Mouse (Mus musculus) intestine, embryonic 14.5 days (tissue): ENCODE data around the gene Trak2. TPM values are rescaled to one million over a fixed set of nuclear protein-coding genes. Genes with fewer than 3 reads are reported as not detected.

Experiments used
- ATAC-seq: fragments of 200-750 bp; cut with Nextera tagmentation; replicated peaks from 2 replicates; pipeline ENCODE4 v1.8.0; 2017; ENCODE audit warnings: low read depth, moderate number of reproducible peaks, moderate TSS enrichment, moderate library complexity; ENCODE audit not compliant: low FRiP score, low TSS enrichment
- DNase-seq: peaks from one replicate; pipeline ENCODE4 v3.0.0-alpha.2; 2018; ENCODE audit warnings: low spot score
- H3K27ac ChIP-seq: fragments of 300-500 bp; sonication (generic); 2 replicates; pipeline ENCODE4 v1.5.1; 2014; ENCODE audit warnings: low read depth, mild to moderate bottlenecking, control low read depth
- H3K27me3 ChIP-seq: fragments of 300-500 bp; sonication (generic); replicated peaks from 2 replicates; pipeline ENCODE4 v1.6.1; 2014; ENCODE audit warnings: low read length, control low read depth; ENCODE audit not compliant: control insufficient read depth, insufficient read depth
- H3K36me3 ChIP-seq: fragments of 300-500 bp; sonication (generic); 2 replicates; pipeline ENCODE4 v1.6.1; 2014; ENCODE audit warnings: low read length, control low read depth; ENCODE audit not compliant: control insufficient read depth, insufficient read depth
- H3K4me1 ChIP-seq: fragments of 300-500 bp; sonication (generic); replicated peaks from 2 replicates; pipeline ENCODE4 v1.6.1; 2014; ENCODE audit warnings: low read length, control low read depth, mixed read lengths; ENCODE audit not compliant: control insufficient read depth, insufficient read depth
- H3K4me2 ChIP-seq: fragments of 300-500 bp; sonication (generic); 2 replicates; pipeline ENCODE4 v1.6.1; 2014; ENCODE audit warnings: low read length
- H3K4me3 ChIP-seq: fragments of 300-500 bp; sonication (generic); 2 replicates; pipeline ENCODE4 v1.5.1; 2014; ENCODE audit warnings: low read depth, low read length, control low read depth, mixed read lengths
- H3K9ac ChIP-seq: fragments of 300-500 bp; sonication (generic); 2 replicates; pipeline ENCODE4 v1.6.1; 2014; ENCODE audit warnings: mild to moderate bottlenecking, low read length
- H3K9me3 ChIP-seq: fragments of 300-500 bp; sonication (generic); 2 replicates; pipeline ENCODE4 v1.6.1; 2016; ENCODE audit warnings: low read length, control low read depth; ENCODE audit not compliant: control insufficient read depth
- WGBS: fragments of 180-500 bp; shearing (Covaris S2); extraction: QIAGEN DNeasy Blood & Tissue Kit; methylation state at CpG from one replicate; pipeline ENCODE4 v1.1.7; 2014; 5-methylcytosine and 5-hydroxymethylcytosine counted together
- polyA plus RNA-seq: library from polyadenylated mRNA; unstranded; fragments of >200 nt; fragmentation: Nextera tagmentation; extraction: Ambion mirVana; gene quantifications from 2 replicates; pipeline ENCODE4 v1.2.1, GENCODE M21; 2014

Gene Trak2
- polyA plus RNA-seq = 12.0 and 13.9 TPM in 2 replicates

- peak within 1 kb of the TSS; percentile 65 for H3K4me3 ChIP-seq
- H3K4me1 ChIP-seq = peaks cover 19% of the 10 kb centered on the region
- DNase-seq (peak; percentile 94), ATAC-seq (peak; percentile 97)
- peak within 1 kb of the TSS; percentile 69 for H3K27ac ChIP-seq
- H3K36me3 ChIP-seq = peaks cover 6% of the 10 kb centered on the region; the same call in 1 of the 2 replicates
- WGBS = under 1% methylated on average over 69 of the region's 69 CpGs
- H3K9me3 ChIP-seq = no peaks in the 10 kb centered on the region
- H3K27me3 ChIP-seq = no peaks in the 10 kb centered on the region
- peak within 1 kb of the TSS; percentile 87 for H3K9ac ChIP-seq
- H3K4me2 ChIP-seq = peak within 1 kb of the TSS; percentile 80
These were observed at the start of gene Trak2, which contains the start of gene Stradb for GRCm38 (mm10) chr1:58973366-58974221. Trak2 (minus strand) TSS chr1:58973430. Stradb (plus strand) TSS chr1:58973522.

DNA sequence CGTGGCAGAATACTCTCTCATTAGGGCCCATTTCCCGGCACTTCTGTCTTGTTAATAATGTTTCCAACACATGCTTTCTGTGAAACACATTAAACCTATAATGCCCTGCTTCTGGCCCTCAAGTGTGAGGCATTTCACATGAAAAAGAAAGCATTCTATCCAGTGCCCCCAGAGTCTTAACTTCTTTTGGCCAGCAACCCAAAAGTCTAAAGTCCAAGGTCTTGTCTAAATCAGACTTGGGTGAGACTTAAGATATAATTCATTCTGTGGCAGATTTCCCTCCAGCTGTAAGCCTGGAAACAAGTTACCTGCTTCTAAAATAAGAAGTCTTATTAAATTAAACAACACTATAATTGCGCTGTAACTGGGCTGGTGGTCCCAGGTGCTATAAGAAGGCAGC lies 48.3 kb upstream of the Trak2 start:
- no peak for DNase-seq
- no peak overlapping the region for H3K4me2 ChIP-seq
- H3K4me3 ChIP-seq = no peak overlapping the region
- no peak overlapping the region for H3K9ac ChIP-seq
- 71% methylated on average over 3 of the region's 3 CpGs for WGBS
- no peak for ATAC-seq
- no peaks in the 10 kb centered on the region for H3K27me3 ChIP-seq
- no peak overlapping the region for H3K27ac ChIP-seq
- no peaks in the 10 kb centered on the region for H3K4me1 ChIP-seq
- H3K36me3 ChIP-seq = no peaks in the 10 kb centered on the region
- H3K9me3 ChIP-seq = no peaks in the 10 kb centered on the region

DNA sequence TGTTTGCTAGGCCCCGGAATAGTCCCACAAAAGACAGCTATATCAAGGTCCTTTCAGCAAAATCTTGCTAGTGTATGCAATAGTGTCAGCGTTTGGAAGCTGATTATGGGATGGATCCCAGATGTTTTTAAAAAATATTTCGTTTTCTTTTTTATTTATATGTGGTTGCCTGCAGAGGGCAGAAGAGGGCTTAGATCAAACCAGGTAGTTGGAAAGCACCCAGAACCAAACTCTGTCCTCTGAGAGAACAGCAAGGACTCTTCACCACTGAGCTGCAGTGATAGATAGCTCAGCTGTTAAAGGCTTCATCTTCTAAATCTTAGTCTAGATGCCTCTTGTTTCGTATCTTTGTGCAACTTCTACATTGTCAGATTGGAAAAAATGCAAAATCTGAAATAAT lies 36.0 kb upstream of the Trak2 start:
- Histone ChIP-seq H3K9me3 (no peaks in the 10 kb centered on the region), H3K27ac (no peak overlapping the region), H3K36me3 (no peaks in the 10 kb centered on the region), H3K27me3 (no peaks in the 10 kb centered on the region), H3K4me1 (no peaks in the 10 kb centered on the region), H3K4me2 (no peak overlapping the region), H3K4me3 (no peak overlapping the region), H3K9ac (no peak overlapping the region)
- ATAC-seq = no peak
- 31% methylated on average over 4 of the region's 4 CpGs for WGBS
- DNase-seq = no peak

DNA sequence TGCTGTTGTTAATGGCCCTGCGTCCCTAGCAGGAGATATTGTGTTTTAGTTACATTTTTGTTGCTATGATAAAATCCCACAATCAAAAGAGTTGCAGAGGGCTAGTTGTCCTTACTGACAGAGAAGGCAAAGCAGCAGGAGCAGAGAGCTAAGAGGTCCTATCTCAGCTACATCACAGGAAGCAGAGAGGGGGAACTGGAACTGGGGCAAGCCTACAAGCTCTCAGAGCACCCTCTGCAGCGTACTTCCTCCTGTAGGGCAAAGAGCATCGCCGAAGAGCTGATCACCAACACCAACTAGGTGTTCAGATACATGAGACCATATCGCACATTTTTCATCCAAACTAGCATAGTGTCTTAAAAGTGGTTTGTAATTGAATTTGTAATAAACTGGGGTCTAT lies 22.1 kb upstream of the Trak2 start:
- DNase-seq (no peak), ATAC-seq (no peak)
- no peak overlapping the region for H3K27ac ChIP-seq
- H3K4me3 ChIP-seq = no peak overlapping the region
- no peaks in the 10 kb centered on the region for H3K27me3 ChIP-seq
- WGBS = 92% methylated on average over 5 of the region's 5 CpGs
- H3K4me2 ChIP-seq = no peak overlapping the region
- H3K4me1 ChIP-seq = no peaks in the 10 kb centered on the region
- no peaks in the 10 kb centered on the region for H3K9me3 ChIP-seq
- no peak overlapping the region for H3K9ac ChIP-seq
- peaks cover 49% of the 10 kb centered on the region for H3K36me3 ChIP-seq

DNA sequence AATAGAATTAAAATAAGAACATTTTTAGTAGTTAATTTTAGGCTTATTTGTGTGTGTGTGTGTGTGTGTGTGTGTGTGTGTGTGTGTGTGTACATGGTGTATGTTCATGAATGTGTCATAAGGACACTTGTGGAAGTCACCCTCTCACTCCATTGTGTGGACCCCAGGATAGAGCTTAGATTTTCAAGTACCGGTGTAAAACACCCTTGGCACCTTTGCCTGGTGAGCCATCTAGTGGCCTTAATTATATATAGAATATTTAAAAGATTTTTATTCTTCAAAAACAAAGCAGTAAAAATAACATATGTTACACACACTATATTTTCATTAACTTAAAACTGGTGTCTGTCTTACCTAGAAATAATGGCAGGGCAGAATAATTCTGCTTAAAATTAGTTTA lies 20.5 kb upstream of the Trak2 start:
- Histone ChIP-seq H3K27me3 (no peaks in the 10 kb centered on the region), H3K4me2 (no peak overlapping the region), H3K9ac (no peak overlapping the region), H3K9me3 (no peaks in the 10 kb centered on the region), H3K27ac (no peak overlapping the region), H3K36me3 (peaks cover 58% of the 10 kb centered on the region), H3K4me3 (no peak overlapping the region), H3K4me1 (no peaks in the 10 kb centered on the region)
- 39% methylated on average over 1 of the region's 1 CpGs for WGBS
- DNase-seq = no peak
- no peak for ATAC-seq

- ATAC-seq (no peak), DNase-seq (no peak)
- no peaks in the 10 kb centered on the region for H3K9me3 ChIP-seq
- H3K27ac ChIP-seq = no peak overlapping the region
- no peak overlapping the region for H3K4me2 ChIP-seq
- no peak overlapping the region for H3K4me3 ChIP-seq
- H3K4me1 ChIP-seq = no peaks in the 10 kb centered on the region
- no peak overlapping the region for H3K9ac ChIP-seq
- H3K36me3 ChIP-seq = peaks cover 63% of the 10 kb centered on the region
- no peaks in the 10 kb centered on the region for H3K27me3 ChIP-seq
- 83% methylated on average over 7 of the region's 7 CpGs for WGBS
These were observed 19.9 kb upstream of the Trak2 start for GRCm38 (mm10) chr1:58993144-58993543.

GRCm38 (mm10) chr1:58984586-58984985 lies 11.4 kb upstream of the Trak2 start:
- Histone ChIP-seq H3K9ac (no peak overlapping the region), H3K36me3 (peaks cover 51% of the 10 kb centered on the region), H3K4me1 (no peaks in the 10 kb centered on the region), H3K4me3 (no peak overlapping the region), H3K9me3 (no peaks in the 10 kb centered on the region), H3K27me3 (no peaks in the 10 kb centered on the region), H3K27ac (no peak overlapping the region), H3K4me2 (no peak overlapping the region)
- WGBS = 82% methylated on average over 5 of the region's 5 CpGs
- DNase-seq (no peak), ATAC-seq (no peak)

DNA sequence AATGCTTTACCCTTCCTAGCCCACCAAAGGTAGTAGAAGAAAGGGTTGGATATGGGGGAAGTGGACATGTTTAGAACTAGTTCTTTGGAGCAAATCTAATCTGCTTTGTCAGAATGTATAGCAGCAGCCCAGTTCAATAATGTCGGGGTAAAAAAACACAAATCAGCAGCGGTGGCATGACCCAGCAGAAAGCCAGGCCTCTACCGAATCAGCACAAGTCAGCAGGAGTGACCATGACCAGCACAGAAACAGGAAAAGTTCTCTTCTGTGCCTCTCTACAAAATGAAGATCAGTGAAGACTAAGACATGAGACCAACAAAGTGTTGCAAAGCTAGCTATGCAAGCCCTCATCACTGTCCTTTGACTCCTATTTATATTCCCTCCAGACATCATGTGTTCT lies 9.0 kb upstream of the Trak2 start:
- no peaks in the 10 kb centered on the region for H3K27me3 ChIP-seq
- H3K4me3 ChIP-seq = no peak overlapping the region
- ATAC-seq (no peak), DNase-seq (no peak)
- peaks cover 45% of the 10 kb centered on the region for H3K36me3 ChIP-seq
- H3K9ac ChIP-seq = no peak overlapping the region
- H3K27ac ChIP-seq = no peak overlapping the region
- H3K4me1 ChIP-seq = no peaks in the 10 kb centered on the region
- no peaks in the 10 kb centered on the region for H3K9me3 ChIP-seq
- no peak overlapping the region for H3K4me2 ChIP-seq
- 86% methylated on average over 3 of the region's 3 CpGs for WGBS
